ENCODE assay signal across 8 mouse cellular contexts in the genomic region with DNA sequence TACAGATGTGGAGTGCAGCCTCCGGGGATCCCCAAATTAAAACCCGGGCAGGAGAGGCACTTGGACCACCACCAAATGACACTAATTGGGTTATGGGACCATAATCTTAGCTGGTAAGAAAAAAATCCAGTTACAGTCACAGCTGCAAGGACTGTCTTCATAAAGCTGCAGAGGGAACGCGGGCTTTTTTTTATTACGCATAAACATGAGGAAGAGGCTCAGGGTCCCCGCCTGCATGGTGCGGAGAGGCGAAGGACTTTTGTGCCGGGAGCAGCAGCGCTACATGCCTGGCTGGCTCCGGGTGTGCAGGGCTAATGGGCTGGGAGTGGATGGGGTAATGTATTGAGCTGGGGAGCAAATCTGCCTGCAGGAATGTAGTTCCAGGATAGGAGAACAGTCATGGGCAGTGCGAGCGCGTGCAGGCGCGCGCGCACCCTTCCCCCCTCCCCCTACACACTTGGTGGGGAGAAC. TPM values are rescaled to one million over a fixed set of nuclear protein-coding genes. Genes with fewer than 3 reads are reported as not detected.
DNase-seq lines count a peak whose midpoint lies in the region; ATAC-seq and TF ChIP-seq lines count a peak whose summit lies in the region.

No protein-coding gene starts in this region.

- H3K4me2 ChIP-seq in forebrain, embryonic 12.5 days: peak overlapping the region; percentile 66
- peak overlapping the region; percentile 63 for H3K4me2 ChIP-seq in neural tube, embryonic 14.5 days (ENCODE audit: low read depth, low read length)

- DNase-seq in layer of hippocampus, adult 2 months (ENCODE audit: low spot score in 2 of 2): no peak
- DNase-seq in layer of hippocampus, postnatal 14 days (ENCODE audit: low spot score in 2 of 2): no peak
- peak; percentile 30 to 55 for DNase-seq in cerebellum, adult 2 months
- DNase-seq in limb, embryonic 10.5 days (ENCODE audit: low spot score): peak; percentile 75
- no peak for DNase-seq in spleen, postnatal 36 days (ENCODE audit: low spot score in 2 of 2)
- DNase-seq in ovary, postnatal 14 days (ENCODE audit: low spot score): no peak

- peak overlapping the region; percentile 52 for H3K4me3 ChIP-seq in layer of hippocampus, adult 2 months
- H3K4me3 ChIP-seq in cerebellum, adult 2 months (replicated peaks; ENCODE audit: insufficient read depth, low read depth, low read length): peak overlapping the region; percentile 62
- peak overlapping the region; percentile 39 for H3K4me3 ChIP-seq in forebrain, embryonic 12.5 days (replicated peaks)
- peak overlapping the region; percentile 55 for H3K4me3 ChIP-seq in limb, embryonic 10.5 days
- peak overlapping the region; percentile 33 for H3K4me3 ChIP-seq in neural tube, embryonic 14.5 days (ENCODE audit: low read depth, low read length)

- WGBS in cerebellum, adult 2 months: 8% methylated on average over 18 of the region's 18 CpGs
- WGBS in forebrain, embryonic 12.5 days: 2% methylated on average over 18 of the region's 18 CpGs
- WGBS in limb, embryonic 10.5 days: 3% methylated on average over 18 of the region's 18 CpGs
- WGBS in neural tube, embryonic 14.5 days: under 1% methylated on average over 18 of the region's 18 CpGs

- no peak for TF ChIP-seq CTCF in layer of hippocampus, adult 2 months (conservative IDR thresholded peaks at IDR 0.05)
- TF ChIP-seq CTCF in cerebellum, adult 2 months (IDR thresholded peaks at IDR 0.05; ENCODE audit: borderline replicate concordance, insufficient read depth, low read depth, low read length): no peak

- H3K27me3 ChIP-seq in cerebellum, adult 2 months (ENCODE audit: control insufficient read depth, insufficient read depth, low read length): no peaks in the 10 kb centered on the region
- H3K27me3 ChIP-seq in forebrain, embryonic 12.5 days: peaks cover 31% of the 10 kb centered on the region
- H3K27me3 ChIP-seq in limb, embryonic 10.5 days (ENCODE audit: low read depth, poor library complexity, severe bottlenecking): peaks cover 32% of the 10 kb centered on the region
- H3K27me3 ChIP-seq in neural tube, embryonic 14.5 days (ENCODE audit: control insufficient read depth, insufficient read depth, low read length): no peaks in the 10 kb centered on the region

- no peaks in the 10 kb centered on the region for H3K4me1 ChIP-seq in cerebellum, adult 2 months (ENCODE audit: control insufficient read depth, insufficient read depth, low read length)
- peaks cover 46% of the 10 kb centered on the region for H3K4me1 ChIP-seq in forebrain, embryonic 12.5 days
- H3K4me1 ChIP-seq in limb, embryonic 10.5 days: peaks cover 57% of the 10 kb centered on the region
- peaks cover 17% of the 10 kb centered on the region for H3K4me1 ChIP-seq in neural tube, embryonic 14.5 days (ENCODE audit: control insufficient read depth, insufficient read depth, low read length)

- peak; percentile 66 for ATAC-seq in forebrain, embryonic 12.5 days (ENCODE audit: low FRiP score)
- ATAC-seq in neural tube, embryonic 14.5 days (ENCODE audit: low read depth): peak; percentile 83

- H3K9me3 ChIP-seq in forebrain, embryonic 12.5 days: no peaks in the 10 kb centered on the region
- H3K9me3 ChIP-seq in limb, embryonic 10.5 days (replicated peaks): no peaks in the 10 kb centered on the region
- H3K9me3 ChIP-seq in neural tube, embryonic 14.5 days (ENCODE audit: control insufficient read depth, low read length): no peaks in the 10 kb centered on the region

- TF ChIP-seq POLR2A in cerebellum, adult 2 months (IDR thresholded peaks at IDR 0.05; ENCODE audit: borderline replicate concordance, insufficient read depth, low read length): 0 out of 2 replicates have a peak, but pooled peaks have one; percentile 14

- peak overlapping the region; percentile 89 for H3K27ac ChIP-seq in layer of hippocampus, adult 2 months
- peak overlapping the region; percentile 60 for H3K27ac ChIP-seq in cerebellum, adult 2 months (ENCODE audit: insufficient read depth, low read length)
- H3K27ac ChIP-seq in forebrain, embryonic 12.5 days: peak overlapping the region; percentile 96
- peak overlapping the region; percentile 97 for H3K27ac ChIP-seq in limb, embryonic 10.5 days
- H3K27ac ChIP-seq in neural tube, embryonic 14.5 days (ENCODE audit: low read depth, low read length): peak overlapping the region; percentile 95

- no peaks in the 10 kb centered on the region for H3K36me3 ChIP-seq in forebrain, embryonic 12.5 days (replicated peaks)
- H3K36me3 ChIP-seq in limb, embryonic 10.5 days: peaks cover 16% of the 10 kb centered on the region
- H3K36me3 ChIP-seq in neural tube, embryonic 14.5 days (ENCODE audit: control insufficient read depth, insufficient read depth, low read length): no peaks in the 10 kb centered on the region

- H3K9ac ChIP-seq in forebrain, embryonic 12.5 days: peak overlapping the region; percentile 56
- peak overlapping the region; percentile 65 for H3K9ac ChIP-seq in neural tube, embryonic 14.5 days (replicated peaks; ENCODE audit: low read depth, low read length)

RNA-seq across cellular contexts. Expression of a gene that starts 20.3 kb away (rescaled TPM):
- total RNA-seq in layer of hippocampus, adult 2 months (2021): 10 to 100 TPM; 14.2 to 16.9 TPM
- 10 to 100 TPM; 23.5 to 23.6 TPM for total RNA-seq in layer of hippocampus, postnatal 14 days (2021)
- polyA plus RNA-seq in cerebellum, adult 2 months (2012; rRNA removed): 11.1 and 11.3 TPM in 2 replicates
- polyA plus RNA-seq in forebrain, embryonic 12.5 days (2016; fragmentation: Nextera tagmentation; extraction: Ambion mirVana): 24.5 and 25.8 TPM in 2 replicates
- polyA plus RNA-seq in limb, embryonic 10.5 days (2016; fragmentation: Nextera tagmentation; extraction: Ambion mirVana): 57.2 and 66.6 TPM in 2 replicates
- 24.5 and 29.2 TPM in 2 replicates for polyA plus RNA-seq in neural tube, embryonic 14.5 days (2014; fragmentation: Nextera tagmentation; extraction: Ambion mirVana)

Comparison
In these comparisons a context has a peak if more than half of its experiments do, and no peak if none do; other contexts are left out.
1. DNase-seq: peak in cerebellum, adult 2 months (2 of 2) and limb, embryonic 10.5 days (single experiment); none in layer of hippocampus, adult 2 months (0 of 2), layer of hippocampus, postnatal 14 days (0 of 2), spleen, postnatal 36 days (0 of 2) and ovary, postnatal 14 days (single experiment).
2. Peak in every context shown above with its lines, with median percentiles within 50 percentile points of each other: H3K27ac ChIP-seq and H3K4me3 ChIP-seq.